Mouse (Mus musculus) adrenal gland, adult 10 weeks (tissue): Measurements from ENCODE around the gene Carf. TPM values are rescaled to one million over a fixed set of nuclear protein-coding genes. Genes with fewer than 3 reads are reported as not detected.

ENCODE experiments used
- polyA plus RNA-seq: library from polyadenylated mRNA; stranded (reverse); fragments of 350-450 nt; fragmentation: Illumina TruSeq; extraction: RNeasy Lipid Tissue Mini Kit (QIAGEN cat#74804); gene quantifications from one replicate; pipeline ENCODE4 v1.2.3, GENCODE M21; 2014; ENCODE audit warnings: low read depth, low replicate concordance

The Carf gene
- polyA plus RNA-seq: 16.7 TPM

GRCm38 (mm10) chr1:60098024-60098781 lies at the start of gene Carf, which contains the start of gene Wdr12:
Carf (plus strand) TSS chr1:60098247.
Wdr12 (minus strand) TSS chr1:60098645.

GRCm38 (mm10) chr1:60179932-60180783 lies 82.1 kb downstream of the Carf start, which contains the start of gene Nbeal1:
Nbeal1 (plus strand) TSS chr1:60180599.

Other genes starting within 250 kb of the Carf start
- gene Fam117b, start 185.2 kb upstream of the Carf start, polyA plus RNA-seq: 67.1 TPM
- gene Ica1l, start 55.1 kb upstream of the Carf start, polyA plus RNA-seq: 1.7 TPM
- 26.2 TPM for gene Wdr12, start 398 bp downstream of the Carf start, polyA plus RNA-seq
- gene Nbeal1, start 82.4 kb downstream of the Carf start, polyA plus RNA-seq: 87.2 TPM
- gene Cyp20a1, start 245.1 kb downstream of the Carf start, polyA plus RNA-seq: 60.9 TPM